Comparison of ENCODE assay signal across 8 mouse cellular contexts in the genomic region with DNA sequence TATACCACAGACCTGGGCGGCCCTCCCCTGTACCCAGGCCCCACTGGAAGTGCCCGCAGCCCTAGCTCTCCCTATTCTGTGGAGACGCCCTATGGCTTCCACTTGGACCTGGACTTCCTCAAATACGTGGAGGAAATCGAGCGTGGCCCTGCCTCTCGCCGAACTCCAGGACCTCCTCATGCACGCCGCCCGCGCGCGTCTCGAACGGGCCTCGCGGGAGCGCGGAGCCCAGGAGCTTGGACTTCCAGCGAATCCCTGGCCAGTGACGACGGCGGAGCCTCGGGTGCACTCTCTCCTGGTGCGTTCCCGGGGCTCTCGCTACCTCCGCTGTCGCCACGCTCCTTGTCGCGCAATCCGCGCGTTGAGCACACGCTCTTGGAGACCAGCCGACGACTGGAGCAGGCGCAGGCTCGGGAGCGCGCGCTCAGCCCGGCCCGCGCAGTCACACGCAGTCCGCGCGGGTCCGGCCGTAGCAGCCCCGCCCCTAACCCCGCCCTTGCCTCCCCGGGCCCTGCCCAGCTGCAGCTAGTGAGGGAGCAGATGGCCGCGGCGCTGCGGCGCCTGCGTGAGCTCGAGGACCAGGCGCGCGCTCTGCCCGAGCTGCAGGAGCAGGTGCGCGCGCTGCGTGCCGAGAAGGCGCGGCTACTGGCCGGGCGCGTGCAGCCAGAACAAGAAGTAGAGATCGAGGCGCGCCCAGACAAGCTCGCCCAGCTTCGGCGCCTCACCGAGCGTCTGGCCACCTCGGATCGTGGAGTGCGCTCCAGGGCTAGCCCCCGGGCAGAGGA. TPM values are rescaled to one million over a fixed set of nuclear protein-coding genes. Genes with fewer than 3 reads are reported as not detected.
DNase-seq lines count a peak whose midpoint lies in the region; ATAC-seq lines count a peak whose summit lies in the region.

No protein-coding gene starts in this region.

- under 1% methylated on average over 89 of the region's 89 CpGs for WGBS in heart, embryonic 13.5 days
- under 1% methylated on average over 89 of the region's 89 CpGs for WGBS in liver, embryonic 12.5 days (ENCODE audit: insufficient replicate concordance)
- under 1% methylated on average over 88 of the region's 89 CpGs for WGBS in stomach, embryonic 15.5 days

- H3K27ac ChIP-seq in heart, embryonic 13.5 days (replicated peaks): peak overlapping the region; percentile 79
- H3K27ac ChIP-seq in liver, embryonic 12.5 days: peak overlapping the region; percentile 84
- H3K27ac ChIP-seq in stomach, embryonic 15.5 days: peak overlapping the region; percentile 90

- peak overlapping the region; percentile 88 for H3K4me2 ChIP-seq in heart, embryonic 13.5 days
- peak overlapping the region; percentile 98 for H3K4me2 ChIP-seq in liver, embryonic 12.5 days
- H3K4me2 ChIP-seq in stomach, embryonic 15.5 days: peak overlapping the region; percentile 96

- no peaks in the 10 kb centered on the region for H3K9me3 ChIP-seq in heart, embryonic 13.5 days
- no peaks in the 10 kb centered on the region for H3K9me3 ChIP-seq in liver, embryonic 12.5 days (replicated peaks)
- no peaks in the 10 kb centered on the region for H3K9me3 ChIP-seq in stomach, embryonic 15.5 days

- peak; percentile 95 for DNase-seq in CD4-positive helper T cell, adult 2 months (ENCODE audit: low read depth, low spot score)
- peak; percentile 92 for DNase-seq in brain, embryonic 18.5 days (ENCODE audit: low read depth, low spot score)
- DNase-seq in kidney, postnatal 10 days: peak; percentile 95
- peak; percentile 61 to 70 for DNase-seq in natural killer cell, adult 2 months (ENCODE audit: low spot score in 2 of 2)

- H3K9ac ChIP-seq in heart, embryonic 13.5 days: peak overlapping the region; percentile 86
- peak overlapping the region; percentile 88 for H3K9ac ChIP-seq in liver, embryonic 12.5 days
- peak overlapping the region; percentile 67 for H3K9ac ChIP-seq in stomach, embryonic 15.5 days

- H3K4me3 ChIP-seq in heart, embryonic 13.5 days: peak overlapping the region; percentile 58
- peak overlapping the region; percentile 69 for H3K4me3 ChIP-seq in liver, embryonic 12.5 days
- H3K4me3 ChIP-seq in stomach, embryonic 15.5 days (replicated peaks): peak overlapping the region; percentile 63

- peaks cover 35% of the 10 kb centered on the region for H3K27me3 ChIP-seq in heart, embryonic 13.5 days (replicated peaks)
- peaks cover 6% of the 10 kb centered on the region for H3K27me3 ChIP-seq in liver, embryonic 12.5 days (replicated peaks)
- H3K27me3 ChIP-seq in stomach, embryonic 15.5 days (replicated peaks): no peaks in the 10 kb centered on the region

- H3K36me3 ChIP-seq in heart, embryonic 13.5 days: peaks cover 49% of the 10 kb centered on the region
- H3K36me3 ChIP-seq in liver, embryonic 12.5 days: peaks cover 42% of the 10 kb centered on the region
- H3K36me3 ChIP-seq in stomach, embryonic 15.5 days: peaks cover 30% of the 10 kb centered on the region

- H3K4me1 ChIP-seq in heart, embryonic 13.5 days: peaks cover 38% of the 10 kb centered on the region
- H3K4me1 ChIP-seq in liver, embryonic 12.5 days: peaks cover 42% of the 10 kb centered on the region
- peaks cover 15% of the 10 kb centered on the region; the same call in 1 of the 2 replicates for H3K4me1 ChIP-seq in stomach, embryonic 15.5 days

- ATAC-seq in erythroid progenitor cell, adult 5-6 weeks (replicated peaks; ENCODE audit: low FRiP score, poor library complexity, severe bottlenecking): peak; percentile 96
- ATAC-seq in heart, embryonic 13.5 days (ENCODE audit: extremely low read depth, insufficient number of reproducible peaks, low FRiP score, low TSS enrichment): peak; percentile 94
- peak; percentile 98 for ATAC-seq in liver, embryonic 12.5 days
- peak; percentile 98 for ATAC-seq in stomach, embryonic 15.5 days (ENCODE audit: insufficient read depth, low FRiP score, low read depth)

RNA-seq across cellular contexts. Expression of gene Rps28, which starts 7.0 kb away (rescaled TPM):
- total RNA-seq in erythroid progenitor cell, adult 5-6 weeks (2015; ENCODE audit: low replicate concordance): 383 and 392 TPM in 2 replicates
- total RNA-seq in erythroid progenitor cell, adult 5-6 weeks (2017; ENCODE audit: low replicate concordance): 429 and 508 TPM in 2 replicates
- polyA plus RNA-seq in heart, embryonic 13.5 days (2015; fragmentation: Nextera tagmentation; extraction: Ambion mirVana): 570 and 648 TPM in 2 replicates
- polyA plus RNA-seq in liver, embryonic 12.5 days (2016; fragmentation: Nextera tagmentation; extraction: Ambion mirVana): 689 and 715 TPM in 2 replicates
- 888 and 917 TPM in 2 replicates for polyA plus RNA-seq in stomach, embryonic 15.5 days (2015; fragmentation: Nextera tagmentation; extraction: Ambion mirVana)

RNA-seq across cellular contexts. Expression of gene Ndufa7, which starts 7.0 kb away (rescaled TPM):
- 95.5 and 109 TPM in 2 replicates for total RNA-seq in erythroid progenitor cell, adult 5-6 weeks (2015; ENCODE audit: low replicate concordance)
- total RNA-seq in erythroid progenitor cell, adult 5-6 weeks (2017; ENCODE audit: low replicate concordance): 42.4 and 46.1 TPM in 2 replicates
- polyA plus RNA-seq in heart, embryonic 13.5 days (2015; fragmentation: Nextera tagmentation; extraction: Ambion mirVana): 527 and 576 TPM in 2 replicates
- polyA plus RNA-seq in liver, embryonic 12.5 days (2016; fragmentation: Nextera tagmentation; extraction: Ambion mirVana): 296 and 311 TPM in 2 replicates
- 459 and 493 TPM in 2 replicates for polyA plus RNA-seq in stomach, embryonic 15.5 days (2015; fragmentation: Nextera tagmentation; extraction: Ambion mirVana)

RNA-seq across cellular contexts. Expression of gene Kank3, which starts 7.1 kb away (rescaled TPM):
- 5.0 TPM in 1 of 2 replicates, not detected in the other for total RNA-seq in erythroid progenitor cell, adult 5-6 weeks (2015; ENCODE audit: low replicate concordance)
- 2.7 TPM in 1 of 2 replicates, not detected in the other for total RNA-seq in erythroid progenitor cell, adult 5-6 weeks (2017; ENCODE audit: low replicate concordance)
- 40.0 and 47.0 TPM in 2 replicates for polyA plus RNA-seq in heart, embryonic 13.5 days (2015; fragmentation: Nextera tagmentation; extraction: Ambion mirVana)
- 12.6 and 13.2 TPM in 2 replicates for polyA plus RNA-seq in liver, embryonic 12.5 days (2016; fragmentation: Nextera tagmentation; extraction: Ambion mirVana)
- 31.4 and 31.5 TPM in 2 replicates for polyA plus RNA-seq in stomach, embryonic 15.5 days (2015; fragmentation: Nextera tagmentation; extraction: Ambion mirVana)

RNA-seq across cellular contexts. Expression of gene Cd320, which starts 25.5 kb away (rescaled TPM):
- 2.9 TPM in 1 of 2 replicates, not detected in the other for total RNA-seq in erythroid progenitor cell, adult 5-6 weeks (2015; ENCODE audit: low replicate concordance)
- 0.39 TPM in 1 of 2 replicates, not detected in the other for total RNA-seq in erythroid progenitor cell, adult 5-6 weeks (2017; ENCODE audit: low replicate concordance)
- polyA plus RNA-seq in heart, embryonic 13.5 days (2015; fragmentation: Nextera tagmentation; extraction: Ambion mirVana): 48.1 and 50.0 TPM in 2 replicates
- 22.2 and 24.1 TPM in 2 replicates for polyA plus RNA-seq in liver, embryonic 12.5 days (2016; fragmentation: Nextera tagmentation; extraction: Ambion mirVana)
- 59.1 and 62.6 TPM in 2 replicates for polyA plus RNA-seq in stomach, embryonic 15.5 days (2015; fragmentation: Nextera tagmentation; extraction: Ambion mirVana)

RNA-seq across cellular contexts. Expression of gene Angptl4, which starts 35.7 kb away (rescaled TPM):
- total RNA-seq in erythroid progenitor cell, adult 5-6 weeks (2015; ENCODE audit: low replicate concordance): 0.36 and 0.84 TPM in 2 replicates
- total RNA-seq in erythroid progenitor cell, adult 5-6 weeks (2017; ENCODE audit: low replicate concordance): 0.77 TPM in 1 of 2 replicates, not detected in the other
- 17.0 and 17.8 TPM in 2 replicates for polyA plus RNA-seq in heart, embryonic 13.5 days (2015; fragmentation: Nextera tagmentation; extraction: Ambion mirVana)
- 17.3 and 21.0 TPM in 2 replicates for polyA plus RNA-seq in liver, embryonic 12.5 days (2016; fragmentation: Nextera tagmentation; extraction: Ambion mirVana)
- polyA plus RNA-seq in stomach, embryonic 15.5 days (2015; fragmentation: Nextera tagmentation; extraction: Ambion mirVana): 22.6 and 24.7 TPM in 2 replicates

Comparison
In these comparisons a context has a peak if more than half of its experiments do, and no peak if none do; other contexts are left out.
1. Peak in every context shown above with its lines: DNase-seq, ATAC-seq, H3K4me3 ChIP-seq and H3K27ac ChIP-seq.